Mouse (Mus musculus) neural tube, embryonic 12.5 days (tissue): ENCODE measurements around the gene Gm21887. TPM values are rescaled to one million over a fixed set of nuclear protein-coding genes. Genes with fewer than 3 reads are reported as not detected.
"Not testable (repeated sequence)": the region's sequence is repeated elsewhere in the genome, so short reads cannot be mapped to it uniquely, and the experiment has no call there.

Source experiments
- ATAC-seq: fragments of 200-750 bp; cut with Nextera tagmentation; 2 replicates; pipeline ENCODE4 v1.8.0; 2017; ENCODE audit warnings: low read depth, mild to moderate bottlenecking, moderate TSS enrichment, moderate library complexity; ENCODE audit not compliant: low FRiP score
- H3K27ac ChIP-seq: fragments of 300-500 bp; sonication (generic); 2 replicates; pipeline ENCODE4 v1.5.1; 2016
- H3K27me3 ChIP-seq: fragments of 300-500 bp; sonication (generic); replicated peaks from 2 replicates; pipeline ENCODE4 v1.6.1; 2016; ENCODE audit warnings: mild to moderate bottlenecking
- H3K36me3 ChIP-seq: fragments of 300-500 bp; sonication (generic); 2 replicates; pipeline ENCODE4 v1.6.1; 2016; ENCODE audit warnings: mild to moderate bottlenecking
- H3K4me1 ChIP-seq: fragments of 300-500 bp; sonication (generic); 2 replicates; pipeline ENCODE4 v1.6.1; 2016
- H3K4me2 ChIP-seq: fragments of 300-500 bp; sonication (generic); replicated peaks from 2 replicates; pipeline ENCODE4 v1.6.1; 2016; ENCODE audit warnings: mild to moderate bottlenecking
- H3K4me3 ChIP-seq: fragments of 300-500 bp; sonication (generic); 2 replicates; pipeline ENCODE4 v1.5.1; 2016
- H3K9ac ChIP-seq: fragments of 300-500 bp; sonication (generic); 2 replicates; pipeline ENCODE4 v1.6.1; 2016; ENCODE audit warnings: mild to moderate bottlenecking
- H3K9me3 ChIP-seq: fragments of 300-500 bp; sonication (generic); 2 replicates; pipeline ENCODE4 v1.6.1; 2016; ENCODE audit warnings: mild to moderate bottlenecking
- WGBS: fragments of 180-500 bp; shearing (Covaris S2); methylation state at CpG from one replicate; pipeline ENCODE4 v1.1.7; 2016; 5-methylcytosine and 5-hydroxymethylcytosine counted together
- polyA plus RNA-seq: library from polyadenylated mRNA; unstranded; fragments of >200 nt; fragmentation: Nextera tagmentation; extraction: Ambion mirVana; gene quantifications from 2 replicates; pipeline ENCODE4 v1.2.1, GENCODE M21; 2016

Gm21887 gene
- polyA plus RNA-seq, 1 experiment from 2014 or later: 240 TPM

DNA sequence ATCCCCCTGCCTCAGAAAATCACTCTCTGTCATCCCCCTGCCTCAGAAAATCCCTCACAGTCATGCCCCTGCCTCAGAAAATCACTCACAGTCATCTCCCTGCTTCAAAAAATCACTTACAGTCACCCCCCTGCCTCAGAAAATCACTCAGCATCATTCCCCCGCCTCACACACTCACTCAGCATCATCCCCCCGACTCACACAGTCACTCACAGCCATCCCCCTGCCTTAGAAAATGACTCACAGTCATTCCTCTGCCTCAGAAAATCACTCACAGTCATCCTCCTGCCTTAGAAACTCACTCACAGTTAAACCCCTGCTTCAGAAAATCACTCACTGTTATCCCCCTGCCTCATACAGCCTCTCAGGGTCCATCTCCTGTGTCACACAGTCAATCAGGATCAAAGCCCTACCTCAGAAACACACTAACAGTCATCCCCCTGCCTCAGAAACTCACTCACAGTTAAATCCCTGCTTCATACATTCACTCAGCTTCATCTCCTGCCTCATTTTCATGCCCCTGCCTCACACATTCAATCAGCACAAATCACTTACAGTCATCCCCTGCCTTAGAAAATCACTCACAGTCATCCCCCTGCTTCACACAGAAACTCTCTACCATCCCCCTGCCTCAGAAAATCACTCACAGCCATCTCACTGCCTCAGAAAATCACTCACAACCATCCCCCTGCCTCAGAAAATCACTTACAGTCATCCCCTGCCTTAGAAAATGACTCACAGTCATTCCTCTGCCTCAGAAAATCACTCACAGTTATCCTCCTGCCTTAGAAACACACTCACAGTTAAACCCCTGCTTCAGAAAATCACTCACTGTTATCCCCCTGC is 14.4 kb upstream of the Gm21887 start:
- not testable (repeated sequence) for H3K9me3 ChIP-seq, H3K4me3 ChIP-seq, H3K9ac ChIP-seq, H3K36me3 ChIP-seq, ATAC-seq, H3K4me1 ChIP-seq, H3K27me3 ChIP-seq, H3K4me2 ChIP-seq, H3K27ac ChIP-seq
- WGBS: 18% methylated on average over 2 of the region's 2 CpGs

DNA sequence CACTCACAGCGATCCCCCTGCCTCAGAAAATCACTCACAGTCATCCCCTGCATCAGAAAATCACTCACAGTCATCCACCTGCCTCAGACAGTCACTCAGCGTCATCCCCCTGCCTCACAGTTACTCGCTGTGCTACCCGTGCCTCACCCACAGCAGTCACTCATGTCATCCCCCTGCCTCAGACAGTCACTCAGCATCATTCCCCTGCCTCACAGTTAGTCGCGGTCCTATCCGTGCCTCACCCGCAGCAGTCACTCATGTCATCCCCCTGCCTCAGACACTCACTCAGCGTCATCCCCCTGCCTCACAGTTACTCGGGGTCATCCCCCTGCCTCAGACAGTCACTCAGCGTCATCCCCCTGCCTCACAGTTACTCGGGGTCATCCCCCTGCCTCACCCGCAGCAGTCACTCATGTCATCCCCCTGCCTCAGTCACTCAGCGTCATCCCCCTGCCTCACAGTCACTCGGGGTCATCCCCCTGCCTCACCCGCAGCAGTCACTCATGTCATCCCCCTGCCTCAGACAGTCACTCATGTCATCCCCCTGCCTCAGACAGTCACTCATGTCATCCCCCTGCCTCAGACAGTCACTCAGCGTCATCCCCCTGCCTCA is 13.4 kb upstream of the Gm21887 start:
- not testable (repeated sequence) for H3K4me1 ChIP-seq, ATAC-seq, H3K36me3 ChIP-seq, H3K27me3 ChIP-seq, H3K27ac ChIP-seq, H3K4me2 ChIP-seq, H3K9ac ChIP-seq, H3K9me3 ChIP-seq, H3K4me3 ChIP-seq
- 11% methylated on average over 4 of the region's 17 CpGs for WGBS

DNA sequence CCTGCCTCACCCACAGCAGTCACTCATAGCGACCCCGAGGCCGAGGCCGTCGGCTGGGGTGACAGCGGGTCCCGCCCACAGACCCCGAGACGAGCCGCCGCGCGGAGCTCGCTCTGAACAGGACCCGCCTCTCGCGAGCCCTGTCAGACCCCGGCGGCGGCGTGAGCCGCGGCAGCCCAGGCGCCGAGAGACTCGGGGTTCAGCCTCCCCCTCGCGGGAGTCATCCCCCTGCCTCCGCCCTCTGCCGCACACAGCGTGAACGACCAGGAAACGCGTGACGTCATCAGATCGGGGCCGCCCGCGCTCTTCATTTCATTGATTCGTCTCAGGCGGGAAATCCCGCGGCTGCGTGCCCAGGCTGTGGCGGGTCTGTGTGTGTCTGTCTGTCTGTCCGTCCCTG is 12.5 kb upstream of the Gm21887 start:
- not testable (repeated sequence) for H3K36me3 ChIP-seq, H3K9me3 ChIP-seq, H3K27me3 ChIP-seq, ATAC-seq, H3K9ac ChIP-seq, H3K4me2 ChIP-seq, H3K27ac ChIP-seq, H3K4me3 ChIP-seq, H3K4me1 ChIP-seq
- WGBS: no CpG with 5 or more reads among the region's 46 CpGs

DNA sequence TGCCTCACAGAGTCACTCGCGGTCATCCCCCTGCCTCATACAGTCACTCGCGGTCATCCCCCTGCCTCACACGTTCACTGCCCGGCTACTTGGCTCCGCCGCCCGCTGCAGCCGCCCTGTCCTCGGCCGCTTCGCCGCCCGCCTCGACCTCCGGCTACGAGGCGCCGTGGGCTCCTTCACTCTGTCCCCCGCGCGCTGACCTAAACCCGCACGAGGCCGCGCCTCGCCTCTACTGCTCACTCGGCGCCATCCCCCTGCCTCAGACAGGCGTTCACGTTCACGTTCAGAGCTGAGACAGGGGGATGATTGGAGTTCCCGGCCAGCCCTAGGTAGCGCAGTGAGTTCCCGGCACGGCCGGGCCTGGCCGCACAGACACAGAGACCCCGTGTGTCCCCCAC is 12.0 kb upstream of the Gm21887 start:
- not testable (repeated sequence) for ATAC-seq, H3K9ac ChIP-seq, H3K4me1 ChIP-seq

DNA sequence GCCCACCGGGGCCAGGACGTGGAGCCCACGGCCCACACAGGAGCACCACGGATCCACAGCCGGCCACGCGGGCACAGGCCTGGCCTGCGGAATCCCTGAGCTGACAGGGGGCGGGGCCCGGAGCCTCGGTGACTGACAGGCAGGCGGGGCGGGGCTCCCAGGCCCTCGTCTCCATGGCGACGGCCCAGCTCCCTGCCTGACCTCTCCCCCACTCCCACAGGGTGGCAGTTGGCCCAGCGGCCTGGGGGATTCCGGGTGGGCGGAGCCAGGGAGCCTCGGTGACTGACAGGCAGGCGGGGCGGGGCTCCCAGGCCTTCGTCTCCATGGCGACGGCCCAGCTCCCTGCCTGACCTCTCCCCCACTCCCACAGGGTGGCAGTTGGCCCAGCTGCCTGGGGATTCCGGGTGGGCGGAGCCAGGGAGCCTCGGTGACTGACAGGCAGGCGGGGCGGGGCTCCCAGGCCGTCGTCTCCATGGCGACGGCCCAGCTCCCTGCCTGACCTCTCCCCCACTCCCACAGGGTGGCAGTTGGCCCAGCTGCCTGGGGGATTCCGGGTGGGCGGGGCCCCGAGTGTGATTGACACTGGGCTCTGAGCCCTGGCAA is 11.5 kb upstream of the Gm21887 start:
- peak overlapping the region; percentile 23; the same call in 1 of the 2 replicates for H3K4me3 ChIP-seq
- H3K27ac ChIP-seq, H3K9me3 ChIP-seq, H3K27me3 ChIP-seq, H3K4me1 ChIP-seq, H3K9ac ChIP-seq, H3K4me2 ChIP-seq, H3K36me3 ChIP-seq: not testable (repeated sequence)
- WGBS: 19% methylated on average over 12 of the region's 37 CpGs
- peak; percentile 87 for ATAC-seq

More for the DNA sequence above, 12.0 kb upstream of the Gm21887 start:
- H3K4me2 ChIP-seq, H3K27ac ChIP-seq, H3K9me3 ChIP-seq, H3K27me3 ChIP-seq, H3K36me3 ChIP-seq: not testable (repeated sequence)
- 29% methylated on average over 6 of the region's 40 CpGs for WGBS
- H3K4me3 ChIP-seq: peak overlapping the region; percentile 23; the same call in 1 of the 2 replicates

DNA sequence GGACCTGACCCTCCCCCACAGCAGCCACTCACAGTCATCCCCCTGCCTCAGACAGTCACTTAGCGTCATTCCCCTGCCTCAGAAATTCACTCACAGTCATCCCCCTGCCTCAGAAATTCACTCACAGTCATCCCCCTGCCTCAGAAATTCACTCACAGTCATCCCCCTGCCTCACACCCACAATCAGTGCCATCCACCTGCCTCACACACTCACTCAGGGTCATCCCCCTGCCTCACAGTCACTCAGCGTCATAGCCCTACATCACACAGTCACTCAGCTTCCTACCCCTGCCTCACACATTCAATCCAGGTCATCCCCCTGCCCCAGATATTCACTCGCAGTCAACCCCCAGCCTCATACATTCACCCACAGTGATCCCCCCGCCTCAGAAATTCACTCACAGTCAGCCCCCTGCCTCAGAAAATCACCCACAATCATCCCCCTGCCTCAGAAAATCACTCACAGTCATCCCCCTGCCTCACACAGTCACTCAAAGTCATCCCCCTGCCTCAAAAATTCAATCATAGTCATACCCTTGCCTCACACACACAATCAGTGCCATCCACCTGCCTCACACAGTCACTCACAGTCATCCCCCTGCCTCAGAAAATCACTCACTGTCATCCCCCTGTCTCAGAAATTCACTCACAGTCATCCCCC is 10.8 kb upstream of the Gm21887 start:
- H3K4me3 ChIP-seq, H3K9me3 ChIP-seq, H3K4me2 ChIP-seq, H3K36me3 ChIP-seq, H3K4me1 ChIP-seq, H3K9ac ChIP-seq, ATAC-seq, H3K27ac ChIP-seq, H3K27me3 ChIP-seq: not testable (repeated sequence)
- WGBS: 13% methylated on average over 2 of the region's 4 CpGs

DNA sequence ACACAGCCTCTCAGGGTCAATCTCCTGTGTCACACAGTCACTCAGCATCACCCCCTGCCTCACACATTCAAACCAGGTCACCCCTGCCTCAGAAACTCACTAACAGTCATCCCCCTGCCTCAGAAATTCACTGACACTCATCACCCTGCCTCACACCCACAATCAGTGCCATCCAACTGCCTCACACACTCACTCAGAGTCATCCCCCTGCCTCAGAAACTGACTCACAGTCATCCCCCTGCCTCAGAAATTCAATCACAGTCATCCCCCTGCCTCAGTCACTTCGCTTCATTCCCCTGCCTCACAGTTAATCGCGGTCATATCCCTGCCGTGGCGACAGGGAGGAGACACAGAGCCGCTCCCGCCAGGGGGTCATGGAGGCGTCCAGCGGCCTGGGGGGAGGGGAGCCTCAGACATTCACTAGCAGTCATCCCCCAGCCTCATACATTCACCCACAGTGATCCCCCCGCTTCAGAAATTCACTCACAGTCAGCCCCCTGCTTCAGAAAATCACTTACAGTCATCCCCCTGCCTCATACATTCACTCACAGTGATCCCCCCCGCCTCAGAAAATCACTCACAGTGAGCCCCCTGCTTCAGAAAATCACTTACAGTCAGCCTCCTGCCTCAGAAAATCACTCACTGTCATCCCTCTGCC is 10.1 kb upstream of the Gm21887 start:
- H3K4me3 ChIP-seq, H3K36me3 ChIP-seq, H3K4me2 ChIP-seq, ATAC-seq, H3K4me1 ChIP-seq, H3K27me3 ChIP-seq, H3K27ac ChIP-seq, H3K9ac ChIP-seq: not testable (repeated sequence)
- WGBS: 36% methylated on average over 6 of the region's 11 CpGs
- peaks cover 14% of the 10 kb centered on the region for H3K9me3 ChIP-seq

DNA sequence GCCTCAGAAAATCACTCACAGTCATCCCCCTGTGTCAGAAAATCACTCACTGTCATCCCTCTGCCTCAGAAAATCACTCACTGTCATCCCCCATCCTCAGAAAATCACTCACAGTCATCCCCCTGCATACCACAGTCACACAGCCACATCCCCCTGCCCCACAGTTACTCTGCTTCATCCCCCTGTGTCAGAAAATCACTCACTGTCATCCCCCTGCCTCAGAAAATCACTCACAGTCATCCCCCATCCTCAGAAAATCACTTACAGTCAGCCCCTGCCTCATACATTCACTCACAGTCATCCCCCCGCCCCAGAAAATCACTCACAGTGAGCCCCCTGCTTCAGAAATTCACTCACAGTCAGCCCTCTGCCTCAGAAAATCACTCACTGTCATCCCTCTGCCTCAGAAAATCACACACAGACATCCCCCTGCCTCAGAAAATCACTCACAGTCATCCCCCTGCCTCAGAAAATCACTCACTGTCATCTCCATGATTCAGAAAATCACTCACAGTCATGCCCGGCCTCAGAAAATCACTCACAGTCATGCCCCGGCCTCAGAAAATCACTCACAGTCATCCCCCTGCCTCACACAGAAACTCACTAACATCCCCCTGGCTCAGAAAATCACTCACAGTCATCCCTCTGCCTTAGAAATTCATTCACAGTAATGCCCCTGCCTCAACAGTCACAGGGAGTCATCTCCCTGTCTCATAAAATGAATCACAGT is 9.4 kb upstream of the Gm21887 start:
- 0% methylated on average over 2 of the region's 3 CpGs for WGBS
- not testable (repeated sequence) for H3K4me1 ChIP-seq, H3K9ac ChIP-seq, H3K27ac ChIP-seq, H3K36me3 ChIP-seq, ATAC-seq, H3K4me2 ChIP-seq, H3K27me3 ChIP-seq, H3K4me3 ChIP-seq
- peaks cover 15% of the 10 kb centered on the region for H3K9me3 ChIP-seq

DNA sequence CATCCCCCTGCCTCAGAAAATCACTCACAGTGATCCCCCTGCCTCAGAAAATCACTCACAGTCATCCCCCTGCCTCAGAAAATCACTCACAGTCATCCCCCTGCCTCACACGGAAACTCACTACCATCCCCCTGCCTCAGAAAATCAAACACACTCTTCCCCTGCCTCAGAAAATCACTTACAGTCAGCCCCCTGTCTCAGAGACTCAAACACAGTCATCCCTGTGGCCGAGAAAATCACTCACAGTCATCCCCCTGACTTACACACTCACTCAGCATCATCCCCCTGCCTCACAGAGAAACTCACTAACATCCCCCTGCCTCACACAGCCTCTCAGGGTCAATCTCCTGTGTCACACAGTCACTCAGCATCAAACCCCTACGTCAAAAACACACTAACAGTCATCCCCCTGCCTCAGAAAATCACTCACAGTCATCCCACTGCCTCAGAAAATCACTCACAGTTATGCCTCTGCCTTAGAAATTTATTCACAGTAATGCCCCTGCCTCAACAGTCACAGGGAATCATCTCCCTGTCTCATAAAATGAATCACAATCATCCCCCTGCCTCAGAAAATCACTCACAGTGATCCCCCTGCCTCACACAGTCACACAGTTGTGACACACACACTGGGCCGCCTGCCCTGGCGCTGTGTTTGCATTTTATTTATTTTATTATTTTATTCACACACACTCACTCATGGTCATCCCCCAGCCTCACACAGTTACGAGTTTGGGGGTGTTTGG is 8.6 kb upstream of the Gm21887 start:
- WGBS: 40% methylated on average over 6 of the region's 6 CpGs
- not testable (repeated sequence) for H3K9ac ChIP-seq, H3K4me3 ChIP-seq, ATAC-seq, H3K27ac ChIP-seq, H3K27me3 ChIP-seq, H3K4me2 ChIP-seq, H3K4me1 ChIP-seq, H3K36me3 ChIP-seq
- peaks cover 15% of the 10 kb centered on the region for H3K9me3 ChIP-seq

DNA sequence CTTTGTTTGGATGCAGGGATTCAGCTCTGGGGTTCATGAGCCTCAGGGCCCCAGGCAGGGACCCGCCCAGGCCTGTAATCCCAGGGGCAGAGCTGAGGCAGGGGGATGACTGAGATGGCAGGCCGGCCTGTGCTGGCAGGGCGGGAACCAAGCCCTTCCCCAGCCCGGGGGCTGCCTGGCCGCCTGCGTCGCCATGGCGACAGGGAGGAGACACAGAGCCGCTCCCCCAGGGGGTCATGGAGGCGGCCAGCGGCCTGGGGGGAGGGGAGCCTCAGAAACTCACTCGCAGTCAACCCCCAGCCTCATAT is 8.1 kb upstream of the Gm21887 start:
- H3K4me2 ChIP-seq, ATAC-seq, H3K27me3 ChIP-seq, H3K27ac ChIP-seq, H3K9ac ChIP-seq, H3K4me1 ChIP-seq, H3K4me3 ChIP-seq, H3K36me3 ChIP-seq: not testable (repeated sequence)
- H3K9me3 ChIP-seq: peaks cover 15% of the 10 kb centered on the region
- 57% methylated on average over 4 of the region's 12 CpGs for WGBS

DNA sequence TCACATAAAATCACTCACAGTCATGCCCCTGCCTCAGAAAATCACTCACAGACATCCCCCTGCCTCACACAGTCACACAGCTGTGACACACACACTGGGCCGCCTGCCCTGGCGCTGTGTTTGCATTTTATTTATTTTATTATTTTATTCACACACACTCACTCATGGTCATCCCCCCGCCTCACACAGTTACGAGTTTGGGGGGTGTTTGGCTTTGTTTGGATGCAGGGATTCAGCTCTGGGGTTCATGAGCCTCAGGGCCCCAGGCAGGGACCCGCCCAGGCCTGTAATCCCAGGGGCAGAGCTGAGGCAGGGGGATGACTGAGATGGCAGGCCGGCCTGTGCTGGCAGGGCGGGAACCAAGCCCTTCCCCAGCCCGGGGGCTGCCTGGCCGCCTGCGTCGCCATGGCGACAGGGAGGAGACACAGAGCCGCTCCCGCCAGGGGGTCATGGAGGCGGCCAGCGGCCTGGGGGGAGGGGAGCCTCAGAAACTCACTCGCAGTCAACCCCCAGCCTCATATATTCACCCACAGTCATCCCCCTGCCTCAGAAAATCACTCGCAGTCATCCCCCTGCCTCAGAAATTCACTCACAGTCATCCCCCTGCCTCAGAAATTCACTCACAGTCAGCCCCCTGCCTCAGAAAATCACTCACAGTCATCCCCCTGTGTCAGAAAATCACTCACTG is 6.8 kb upstream of the Gm21887 start:
- H3K27me3 ChIP-seq, H3K9ac ChIP-seq, H3K4me3 ChIP-seq, H3K27ac ChIP-seq, H3K4me2 ChIP-seq, H3K4me1 ChIP-seq, H3K36me3 ChIP-seq: not testable (repeated sequence)
- 36% methylated on average over 17 of the region's 18 CpGs for WGBS
- peaks cover 24% of the 10 kb centered on the region for H3K9me3 ChIP-seq
- ATAC-seq: peak; percentile 49; the same call in 1 of the 2 replicates
